Mouse (Mus musculus) hindbrain, embryonic 11.5 days (tissue): ENCODE data around the gene Ssbp4. TPM values are rescaled to one million over a fixed set of nuclear protein-coding genes. Genes with fewer than 3 reads are reported as not detected.

Experiments
- ATAC-seq: fragments of 200-750 bp; cut with Nextera tagmentation; 2 replicates; pipeline ENCODE4 v1.8.0; 2017; ENCODE audit warnings: mild to moderate bottlenecking, moderate TSS enrichment, moderate library complexity; ENCODE audit not compliant: low FRiP score
- DNase-seq: peaks from one replicate; pipeline ENCODE4 v3.0.0-alpha.2; 2015; ENCODE audit warnings: low spot score
- H3K27ac ChIP-seq: fragments of 300-500 bp; sonication (generic); 2 replicates; pipeline ENCODE4 v1.5.1; 2014; ENCODE audit warnings: mild to moderate bottlenecking, low read depth, low read length
- H3K27me3 ChIP-seq: fragments of 300-500 bp; sonication (generic); 2 replicates; pipeline ENCODE4 v1.6.1; 2014; ENCODE audit warnings: mild to moderate bottlenecking, low read length, moderate library complexity, mixed read lengths; ENCODE audit not compliant: control insufficient read depth, insufficient read depth
- H3K36me3 ChIP-seq: fragments of 300-500 bp; sonication (generic); 2 replicates; pipeline ENCODE4 v1.6.1; 2014; ENCODE audit warnings: mild to moderate bottlenecking, low read length, moderate library complexity, mixed read lengths; ENCODE audit not compliant: control insufficient read depth, insufficient read depth
- H3K4me1 ChIP-seq: fragments of 300-500 bp; sonication (generic); replicated peaks from 2 replicates; pipeline ENCODE4 v1.6.1; 2014; ENCODE audit warnings: low read length, mixed read lengths; ENCODE audit not compliant: control insufficient read depth, insufficient read depth
- H3K4me2 ChIP-seq: fragments of 300-500 bp; sonication (generic); replicated peaks from 2 replicates; pipeline ENCODE4 v1.6.1; 2014; ENCODE audit warnings: mild to moderate bottlenecking, low read depth, low read length
- H3K4me3 ChIP-seq: fragments of 300-500 bp; sonication (generic); 2 replicates; pipeline ENCODE4 v1.5.1; 2014; ENCODE audit warnings: low read depth, low read length
- H3K9ac ChIP-seq: fragments of 300-500 bp; sonication (generic); 2 replicates; pipeline ENCODE4 v1.6.1; 2014; ENCODE audit warnings: low read depth, low read length
- H3K9me3 ChIP-seq: fragments of 300-500 bp; sonication (generic); 2 replicates; pipeline ENCODE4 v1.6.1; 2016; ENCODE audit warnings: low read length; ENCODE audit not compliant: control insufficient read depth
- WGBS: fragments of 180-500 bp; shearing (Covaris S2); extraction: QIAGEN DNeasy Blood & Tissue Kit; methylation state at CpG from one replicate; pipeline ENCODE4 v1.1.7; 2014; 5-methylcytosine and 5-hydroxymethylcytosine counted together
- polyA plus RNA-seq: library from polyadenylated mRNA; unstranded; fragments of >200 nt; fragmentation: Nextera tagmentation; extraction: Ambion mirVana; gene quantifications from 2 replicates; pipeline ENCODE4 v1.2.1, GENCODE M21; 2014

The Ssbp4 gene
- polyA plus RNA-seq, 1 experiment from 2014 or later = 126 TPM

DNA sequence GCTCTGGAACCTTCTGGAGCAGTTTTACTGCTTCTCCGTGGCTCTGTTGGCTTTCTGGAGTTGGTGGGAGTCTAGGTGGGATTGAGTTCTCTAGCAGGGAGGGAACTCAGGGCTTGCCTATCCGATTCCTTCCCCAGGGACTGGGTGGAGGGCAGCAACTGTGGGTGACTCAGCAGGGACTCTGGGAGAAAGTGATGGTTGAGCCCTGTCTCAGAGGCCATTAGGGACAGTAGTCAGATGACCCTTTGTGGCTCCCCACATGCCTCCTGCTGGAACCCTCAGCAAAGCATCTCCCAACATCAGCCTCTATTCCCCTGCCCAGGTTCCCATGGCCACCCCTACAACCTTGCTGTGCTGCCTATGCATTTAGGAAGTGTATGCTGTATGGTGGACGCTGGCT, 34.3 kb upstream of the Ssbp4 start:
- no peak for ATAC-seq
- Histone ChIP-seq H3K9me3 (no peaks in the 10 kb centered on the region), H3K36me3 (no peaks in the 10 kb centered on the region), H3K4me3 (no peak overlapping the region), H3K4me1 (peaks cover 11% of the 10 kb centered on the region; the same call in 1 of the 2 replicates), H3K9ac (no peak overlapping the region), H3K4me2 (no peak overlapping the region), H3K27me3 (no peaks in the 10 kb centered on the region), H3K27ac (no peak overlapping the region)
- WGBS = 77% methylated on average over 3 of the region's 3 CpGs
- DNase-seq = no peak

DNA sequence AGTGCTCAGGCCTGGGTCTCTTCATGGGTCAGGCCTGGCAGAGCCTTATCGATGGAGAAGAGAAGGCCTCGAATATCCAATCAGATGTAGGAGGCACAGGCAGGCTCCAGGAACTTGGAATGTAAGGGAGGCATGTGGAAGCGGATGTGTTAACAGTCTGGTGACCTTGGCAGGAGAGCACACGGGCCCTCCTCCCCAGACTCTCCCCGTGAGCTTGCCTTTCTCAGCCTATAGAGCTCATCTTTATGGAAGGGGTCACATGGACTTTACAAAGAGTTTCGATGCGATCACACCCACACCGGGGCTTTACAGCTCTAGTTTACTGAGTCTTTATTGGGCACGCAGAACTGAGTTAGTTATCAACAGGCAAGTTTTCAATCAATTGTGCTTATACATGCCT, 30.1 kb upstream of the Ssbp4 start:
- H3K9me3 ChIP-seq = no peaks in the 10 kb centered on the region
- H3K4me3 ChIP-seq = no peak overlapping the region
- H3K27me3 ChIP-seq = no peaks in the 10 kb centered on the region
- no peak overlapping the region for H3K27ac ChIP-seq
- DNase-seq (no peak), ATAC-seq (no peak)
- no peaks in the 10 kb centered on the region for H3K4me1 ChIP-seq
- no peak overlapping the region for H3K4me2 ChIP-seq
- WGBS = 70% methylated on average over 9 of the region's 9 CpGs
- H3K9ac ChIP-seq = no peak overlapping the region
- H3K36me3 ChIP-seq = no peaks in the 10 kb centered on the region

DNA sequence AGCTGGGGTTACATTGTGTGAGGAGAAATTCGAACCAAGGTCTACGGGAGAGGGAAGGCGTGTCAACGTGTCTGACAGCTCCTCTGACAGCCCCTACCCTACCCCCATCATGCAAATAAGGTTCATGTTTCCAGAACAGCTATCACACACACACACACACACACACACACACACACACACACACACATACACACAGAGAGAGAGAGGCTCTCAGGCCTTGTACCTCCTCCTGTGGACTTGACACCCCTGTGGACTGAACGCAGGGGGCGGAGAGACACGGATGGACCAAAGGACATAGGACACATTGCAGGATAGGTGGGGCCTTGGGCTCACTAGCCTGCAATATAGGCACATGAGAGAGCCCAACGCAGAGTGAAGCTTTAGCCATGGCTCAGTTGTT, 28.2 kb upstream of the Ssbp4 start:
- 62% methylated on average over 8 of the region's 8 CpGs for WGBS
- no peak for ATAC-seq

GRCm38 (mm10) chr8:70635527-70635926, 26.9 kb upstream of the Ssbp4 start:
- Histone ChIP-seq H3K27ac (no peak overlapping the region), H3K9me3 (no peaks in the 10 kb centered on the region), H3K36me3 (no peaks in the 10 kb centered on the region), H3K9ac (0 out of 2 replicates have a peak overlapping the region, but pooled peaks have one; percentile 7), H3K4me2 (no peak overlapping the region), H3K4me3 (no peak overlapping the region), H3K4me1 (no peaks in the 10 kb centered on the region), H3K27me3 (peaks cover 5% of the 10 kb centered on the region)
- WGBS = 77% methylated on average over 6 of the region's 6 CpGs
- DNase-seq (no peak), ATAC-seq (no peak)

More for the DNA sequence above, 28.2 kb upstream of the Ssbp4 start:
- Histone ChIP-seq H3K4me1 (no peaks in the 10 kb centered on the region), H3K9ac (no peak overlapping the region), H3K36me3 (no peaks in the 10 kb centered on the region), H3K4me3 (no peak overlapping the region), H3K27me3 (no peaks in the 10 kb centered on the region; the same call in 1 of the 2 replicates), H3K27ac (no peak overlapping the region), H3K9me3 (no peaks in the 10 kb centered on the region), H3K4me2 (no peak overlapping the region)
- no peak for DNase-seq

DNA sequence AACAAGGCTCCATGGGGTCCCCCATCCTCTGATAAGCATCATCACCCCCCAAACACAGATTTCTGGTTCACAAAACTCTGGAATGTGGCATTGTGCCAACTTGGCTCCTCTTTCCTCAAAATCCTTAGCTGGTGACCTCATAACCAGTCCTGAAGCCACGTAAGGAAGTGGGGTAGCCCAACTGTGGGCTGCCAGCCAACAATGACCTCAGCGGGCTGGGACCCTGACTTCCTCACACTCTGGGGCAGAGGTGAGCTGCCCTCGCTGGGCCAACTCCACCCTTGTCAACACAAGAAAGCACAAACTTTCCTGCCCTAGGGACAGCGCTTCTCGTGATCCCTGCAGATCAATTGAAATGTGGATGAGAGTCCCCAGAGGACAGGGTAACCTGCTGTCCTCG, 25.4 kb upstream of the Ssbp4 start:
- no peaks in the 10 kb centered on the region for H3K9me3 ChIP-seq
- H3K27ac ChIP-seq = no peak overlapping the region
- DNase-seq = no peak
- 64% methylated on average over 6 of the region's 6 CpGs for WGBS
- no peak overlapping the region for H3K4me2 ChIP-seq
- no peak overlapping the region for H3K4me3 ChIP-seq
- H3K9ac ChIP-seq = no peak overlapping the region
- no peaks in the 10 kb centered on the region for H3K36me3 ChIP-seq
- no peaks in the 10 kb centered on the region; the same call in 1 of the 2 replicates for H3K4me1 ChIP-seq
- ATAC-seq = no peak
- peaks cover 5% of the 10 kb centered on the region for H3K27me3 ChIP-seq

GRCm38 (mm10) chr8:70632346-70632892, 23.7 kb upstream of the Ssbp4 start, which contains the start of gene Gdf15:
TSS of gene Gdf15 (minus strand) at chr8:70632456.
- Histone ChIP-seq H3K27ac (no peak within 1 kb of the TSS), H3K4me1 (no peaks in the 10 kb centered on the region; the same call in 1 of the 2 replicates), H3K4me3 (no peak within 1 kb of the TSS), H3K9ac (no peak within 1 kb of the TSS), H3K9me3 (no peaks in the 10 kb centered on the region), H3K4me2 (no peak within 1 kb of the TSS), H3K27me3 (peaks cover 5% of the 10 kb centered on the region), H3K36me3 (no peaks in the 10 kb centered on the region)
- ATAC-seq (no peak), DNase-seq (no peak)
- 75% methylated on average over 6 of the region's 6 CpGs for WGBS

- no peak overlapping the region for H3K4me3 ChIP-seq
- no peak for DNase-seq
These were observed 22.8 kb upstream of the Ssbp4 start for GRCm38 (mm10) chr8:70631436-70631835.

DNA sequence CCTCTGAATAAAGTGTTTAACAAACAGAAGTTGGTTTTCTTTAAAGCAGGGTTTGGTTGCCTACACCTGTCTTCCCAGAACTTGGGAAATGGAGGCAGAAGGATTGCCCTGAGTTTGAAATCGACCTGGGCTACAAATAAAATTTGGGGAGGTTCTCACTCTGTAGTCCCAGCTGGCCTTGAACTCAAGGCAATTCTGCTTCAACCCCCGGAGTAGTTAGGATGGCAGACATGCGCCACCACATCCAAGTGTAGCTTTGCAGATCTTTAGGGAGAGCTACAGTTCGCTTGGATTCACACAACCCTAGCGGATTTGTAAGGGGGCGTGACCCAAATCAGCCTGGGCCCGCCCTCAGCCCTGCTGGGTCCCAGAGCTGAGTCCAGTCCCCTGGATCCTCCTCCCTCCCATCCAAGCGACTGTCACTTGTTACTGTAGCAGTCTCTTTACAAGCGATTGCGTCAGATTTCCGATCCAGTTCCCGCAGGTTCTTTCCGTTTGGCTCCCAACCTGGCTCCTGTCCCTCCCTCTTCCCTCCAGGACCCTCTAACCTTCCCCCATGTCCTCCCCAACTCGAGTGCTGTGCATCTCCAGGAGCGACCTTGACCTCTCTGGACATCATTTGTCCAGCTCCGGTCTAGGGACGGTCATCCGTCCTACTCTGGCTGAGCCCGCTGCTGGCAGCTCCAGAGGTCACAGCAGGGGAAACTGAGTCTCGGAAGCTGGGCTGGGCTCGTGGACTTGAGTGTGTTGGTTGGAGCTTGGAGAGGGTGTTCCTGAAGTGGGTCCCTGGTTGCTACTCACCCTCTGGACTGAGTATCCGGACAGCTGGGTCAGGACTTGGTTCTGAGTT, 22.1 kb upstream of the Ssbp4 start:
- no peak overlapping the region for H3K27ac ChIP-seq
- WGBS = 10% methylated on average over 22 of the region's 22 CpGs
- H3K4me2 ChIP-seq = no peak overlapping the region
- no peak overlapping the region for H3K4me3 ChIP-seq
- H3K9ac ChIP-seq = no peak overlapping the region
- no peaks in the 10 kb centered on the region; the same call in 1 of the 2 replicates for H3K4me1 ChIP-seq
- H3K9me3 ChIP-seq = no peaks in the 10 kb centered on the region
- DNase-seq (peak; percentile 61), ATAC-seq (peak; percentile 33; the same call in 1 of the 2 replicates)
- no peaks in the 10 kb centered on the region for H3K36me3 ChIP-seq
- peaks cover 5% of the 10 kb centered on the region for H3K27me3 ChIP-seq

More at GRCm38 (mm10) chr8:70631436-70631835, 22.8 kb upstream of the Ssbp4 start:
- no peak overlapping the region for H3K4me2 ChIP-seq
- peaks cover 5% of the 10 kb centered on the region for H3K27me3 ChIP-seq
- ATAC-seq = no peak
- H3K27ac ChIP-seq = no peak overlapping the region
- 18% methylated on average over 23 of the region's 24 CpGs for WGBS
- no peaks in the 10 kb centered on the region for H3K36me3 ChIP-seq
- no peaks in the 10 kb centered on the region; the same call in 1 of the 2 replicates for H3K4me1 ChIP-seq
- H3K9ac ChIP-seq = no peak overlapping the region
- no peaks in the 10 kb centered on the region for H3K9me3 ChIP-seq
